Mouse (Mus musculus) lung, embryonic 14.5 days (tissue): ENCODE data around the gene Nsl1. TPM values are rescaled to one million over a fixed set of nuclear protein-coding genes. Genes with fewer than 3 reads are reported as not detected.

Experiments used
- ATAC-seq: fragments of 200-750 bp; cut with Nextera tagmentation; 2 replicates; pipeline ENCODE4 v1.8.0; 2017; ENCODE audit warnings: mild to moderate bottlenecking, moderate TSS enrichment, moderate library complexity; ENCODE audit not compliant: insufficient read depth
- DNase-seq: peaks from one replicate; pipeline ENCODE4 v3.0.0-alpha.2; 2015
- H3K27ac ChIP-seq: fragments of 300-500 bp; sonication (generic); 2 replicates; pipeline ENCODE4 v1.5.1; 2014; ENCODE audit warnings: low read depth, mild to moderate bottlenecking, moderate library complexity
- H3K27me3 ChIP-seq: fragments of 300-500 bp; sonication (generic); 2 replicates; pipeline ENCODE4 v1.6.1; 2014; ENCODE audit warnings: low read length, control low read depth; ENCODE audit not compliant: insufficient read depth
- H3K36me3 ChIP-seq: fragments of 300-500 bp; sonication (generic); 2 replicates; pipeline ENCODE4 v1.6.1; 2014; ENCODE audit warnings: control low read depth; ENCODE audit not compliant: insufficient read depth
- H3K4me1 ChIP-seq: fragments of 300-500 bp; sonication (generic); 2 replicates; pipeline ENCODE4 v1.6.1; 2014; ENCODE audit warnings: antibody characterized with exemption, control low read depth; ENCODE audit not compliant: insufficient read depth
- H3K4me2 ChIP-seq: fragments of 300-500 bp; sonication (generic); 2 replicates; pipeline ENCODE4 v1.6.1; 2014; ENCODE audit warnings: mild to moderate bottlenecking
- H3K4me3 ChIP-seq: fragments of 300-500 bp; sonication (generic); 2 replicates; pipeline ENCODE4 v1.5.1; 2014; ENCODE audit warnings: low read depth, low read length
- H3K9ac ChIP-seq: fragments of 300-500 bp; sonication (generic); 2 replicates; pipeline ENCODE4 v1.6.1; 2014
- H3K9me3 ChIP-seq: fragments of 300-500 bp; sonication (generic); 2 replicates; pipeline ENCODE4 v1.6.1; 2016; ENCODE audit warnings: low read depth, low read length, control low read depth
- CTCF ChIP-seq: IDR thresholded peaks from 2 replicates; pipeline ENCODE4 v1.5.1; 2016; ENCODE audit warnings: antibody characterized with exemption, low read depth
- WGBS: fragments of 180-500 bp; shearing (Covaris S2); extraction: QIAGEN DNeasy Blood & Tissue Kit; methylation state at CpG from one replicate; pipeline ENCODE4 v1.1.7; 2014; 5-methylcytosine and 5-hydroxymethylcytosine counted together
- polyA plus RNA-seq: library from polyadenylated mRNA; unstranded; fragments of >200 nt; fragmentation: Nextera tagmentation; extraction: Ambion mirVana; gene quantifications from 2 replicates; pipeline ENCODE4 v1.2.1, GENCODE M21; 2014

Nsl1 gene
- polyA plus RNA-seq, 1 experiment from 2014 or later = 30.1 TPM

GRCm38 (mm10) chr1:191054870-191055532, 7.8 kb upstream of the Nsl1 start:
- H3K27me3 ChIP-seq = no peaks in the 10 kb centered on the region
- peaks cover 5% of the 10 kb centered on the region; the same call in 1 of the 2 replicates for H3K36me3 ChIP-seq
- H3K27ac ChIP-seq = no peak overlapping the region
- no peak for ATAC-seq
- H3K4me2 ChIP-seq = no peak overlapping the region
- 56% methylated on average over 8 of the region's 8 CpGs for WGBS
- H3K9ac ChIP-seq = no peak overlapping the region
- H3K4me3 ChIP-seq = no peak overlapping the region
- no peaks in the 10 kb centered on the region for H3K4me1 ChIP-seq
- no peak for DNase-seq
- 0 out of 2 replicates have a peak, but pooled peaks have one; percentile 26 for TF ChIP-seq CTCF
- H3K9me3 ChIP-seq = no peaks in the 10 kb centered on the region

GRCm38 (mm10) chr1:191055533-191055873, 7.3 kb upstream of the Nsl1 start:
- TF ChIP-seq CTCF = peak; percentile 17; the same call in 1 of the 2 replicates

DNA sequence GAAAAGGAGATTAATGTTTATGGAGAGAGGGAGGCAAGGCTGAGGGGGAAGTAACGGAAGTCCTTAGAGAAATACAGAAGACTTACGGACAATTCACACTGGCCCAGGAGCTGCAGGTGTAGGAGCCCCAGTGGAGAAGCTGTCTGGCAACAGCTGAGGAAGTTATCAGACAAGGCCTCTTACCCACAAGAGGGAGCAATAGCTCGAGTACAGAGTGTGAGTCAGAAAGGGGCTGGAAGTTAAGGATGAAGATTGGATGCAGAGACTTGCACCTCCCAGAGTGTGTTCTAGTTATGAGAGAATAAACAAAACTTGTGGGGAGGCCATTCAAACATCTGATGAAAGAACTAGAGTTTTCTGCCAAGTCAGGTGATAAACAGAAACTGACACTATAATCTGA, 5.4 kb upstream of the Nsl1 start:
- H3K36me3 ChIP-seq = peaks cover 5% of the 10 kb centered on the region; the same call in 1 of the 2 replicates
- no peak overlapping the region for H3K27ac ChIP-seq
- H3K4me3 ChIP-seq = no peak overlapping the region
- H3K4me2 ChIP-seq = no peak overlapping the region
- no peak overlapping the region for H3K9ac ChIP-seq
- H3K9me3 ChIP-seq = no peaks in the 10 kb centered on the region
- 56% methylated on average over 3 of the region's 3 CpGs for WGBS
- TF ChIP-seq CTCF = no peak
- no peaks in the 10 kb centered on the region for H3K4me1 ChIP-seq
- no peak for ATAC-seq
- H3K27me3 ChIP-seq = no peaks in the 10 kb centered on the region
- DNase-seq = no peak

More at GRCm38 (mm10) chr1:191055533-191055873, 7.3 kb upstream of the Nsl1 start:
- Histone ChIP-seq H3K9ac (no peak overlapping the region), H3K9me3 (no peaks in the 10 kb centered on the region), H3K4me3 (no peak overlapping the region), H3K27ac (no peak overlapping the region), H3K4me2 (no peak overlapping the region), H3K27me3 (no peaks in the 10 kb centered on the region), H3K4me1 (no peaks in the 10 kb centered on the region), H3K36me3 (peaks cover 5% of the 10 kb centered on the region; the same call in 1 of the 2 replicates)
- 60% methylated on average over 2 of the region's 2 CpGs for whole genome bisulfite sequencing
- ATAC-seq (no peak), DNase-seq (no peak)

GRCm38 (mm10) chr1:191062241-191062780, 501 bp upstream of the Nsl1 start:
- Histone ChIP-seq H3K4me1 (peaks cover 4% of the 10 kb centered on the region; the same call in 1 of the 2 replicates), H3K4me3 (peak overlapping the region; percentile 89), H3K36me3 (peaks cover 23% of the 10 kb centered on the region), H3K4me2 (peak overlapping the region; percentile 66), H3K9me3 (no peaks in the 10 kb centered on the region), H3K27me3 (no peaks in the 10 kb centered on the region), H3K9ac (peak overlapping the region; percentile 83), H3K27ac (no peak overlapping the region)
- ATAC-seq = peak; percentile 3
- no peak for DNase-seq
- TF ChIP-seq CTCF = no peak
- 4% methylated on average over 15 of the region's 15 CpGs for WGBS

- Histone ChIP-seq H3K4me1 (peaks cover 4% of the 10 kb centered on the region; the same call in 1 of the 2 replicates), H3K9ac (peak overlapping the region; percentile 83), H3K36me3 (peaks cover 30% of the 10 kb centered on the region), H3K4me2 (peak overlapping the region; percentile 66), H3K4me3 (peak overlapping the region; percentile 89), H3K27me3 (no peaks in the 10 kb centered on the region), H3K27ac (no peak overlapping the region), H3K9me3 (no peaks in the 10 kb centered on the region)
- DNase-seq = no peak
- no peak for TF ChIP-seq CTCF
- ATAC-seq = no peak
- WGBS = 57% methylated on average over 9 of the region's 9 CpGs
These were observed 888 bp downstream of the Nsl1 start for GRCm38 (mm10) chr1:191063700-191064099.

DNA sequence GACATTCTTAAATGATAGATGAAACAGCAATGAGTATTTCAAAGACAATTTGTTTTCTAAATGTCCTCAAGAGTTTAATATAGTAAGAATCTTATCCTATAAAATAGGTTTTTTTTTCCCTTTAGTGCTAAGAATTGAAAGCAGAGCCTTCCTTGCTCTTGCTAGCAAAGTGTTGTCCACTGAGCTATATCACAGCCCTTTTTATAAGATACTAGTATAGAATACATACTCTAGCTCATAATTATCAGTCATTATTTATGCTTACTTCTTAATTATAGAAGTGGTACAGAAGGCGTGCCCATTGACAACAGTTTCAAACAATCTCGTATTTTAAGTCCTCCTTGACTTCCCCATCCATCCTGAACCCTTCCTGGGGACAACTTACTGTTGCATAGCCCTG, 1.7 kb downstream of the Nsl1 start:
- H3K4me1 ChIP-seq = peaks cover 4% of the 10 kb centered on the region; the same call in 1 of the 2 replicates
- ATAC-seq (no peak), DNase-seq (no peak)
- 86% methylated on average over 2 of the region's 2 CpGs for WGBS
- H3K27ac ChIP-seq = no peak overlapping the region
- no peak overlapping the region for H3K9ac ChIP-seq
- TF ChIP-seq CTCF = no peak
- no peak overlapping the region for H3K4me3 ChIP-seq
- no peaks in the 10 kb centered on the region for H3K9me3 ChIP-seq
- H3K36me3 ChIP-seq = peaks cover 39% of the 10 kb centered on the region
- no peak overlapping the region for H3K4me2 ChIP-seq
- H3K27me3 ChIP-seq = no peaks in the 10 kb centered on the region

GRCm38 (mm10) chr1:191065188-191065587, 2.4 kb downstream of the Nsl1 start:
- WGBS = 85% methylated on average over 4 of the region's 4 CpGs
- H3K27me3 ChIP-seq = no peaks in the 10 kb centered on the region
- H3K9ac ChIP-seq = no peak overlapping the region
- no peak overlapping the region for H3K27ac ChIP-seq
- no peak for ATAC-seq
- peaks cover 44% of the 10 kb centered on the region for H3K36me3 ChIP-seq
- TF ChIP-seq CTCF = no peak
- H3K4me1 ChIP-seq = peaks cover 4% of the 10 kb centered on the region; the same call in 1 of the 2 replicates
- no peak for DNase-seq
- no peak overlapping the region for H3K4me3 ChIP-seq
- no peak overlapping the region for H3K4me2 ChIP-seq
- H3K9me3 ChIP-seq = no peaks in the 10 kb centered on the region
